Mouse (Mus musculus) intestine, embryonic 16.5 days (tissue): Measurements from ENCODE around the gene Gmppa. TPM values are rescaled to one million over a fixed set of nuclear protein-coding genes. Genes with fewer than 3 reads are reported as not detected.

ENCODE experiments used
- ATAC-seq: fragments of 200-750 bp; cut with Nextera tagmentation; 2 replicates; pipeline ENCODE4 v1.8.0; 2017; ENCODE audit warnings: moderate TSS enrichment, moderate library complexity
- H3K27ac ChIP-seq: fragments of 300-500 bp; sonication (generic); 2 replicates; pipeline ENCODE4 v1.5.1; 2014; ENCODE audit warnings: mild to moderate bottlenecking, low read length
- H3K27me3 ChIP-seq: fragments of 300-500 bp; sonication (generic); replicated peaks from 2 replicates; pipeline ENCODE4 v1.6.1; 2014; ENCODE audit warnings: low read length, control low read depth, mixed read lengths; ENCODE audit not compliant: control insufficient read depth, insufficient read depth
- H3K36me3 ChIP-seq: fragments of 300-500 bp; sonication (generic); 2 replicates; pipeline ENCODE4 v1.6.1; 2014; ENCODE audit warnings: low read length, control low read depth; ENCODE audit not compliant: control insufficient read depth, insufficient read depth
- H3K4me1 ChIP-seq: fragments of 300-500 bp; sonication (generic); 2 replicates; pipeline ENCODE4 v1.6.1; 2014; ENCODE audit warnings: low read length, control low read depth, mixed read lengths; ENCODE audit not compliant: control insufficient read depth, insufficient read depth
- H3K4me2 ChIP-seq: fragments of 300-500 bp; sonication (generic); 2 replicates; pipeline ENCODE4 v1.6.1; 2014; ENCODE audit warnings: low read depth, low read length, control low read depth
- H3K4me3 ChIP-seq: fragments of 300-500 bp; sonication (generic); 2 replicates; pipeline ENCODE4 v1.5.1; 2014; ENCODE audit warnings: mild to moderate bottlenecking, low read length
- H3K9ac ChIP-seq: fragments of 300-500 bp; sonication (generic); 2 replicates; pipeline ENCODE4 v1.6.1; 2014; ENCODE audit warnings: low read depth, low read length
- H3K9me3 ChIP-seq: fragments of 300-500 bp; sonication (generic); 2 replicates; pipeline ENCODE4 v1.6.1; 2016; ENCODE audit warnings: low read length, control low read depth; ENCODE audit not compliant: control insufficient read depth
- WGBS: fragments of 180-500 bp; shearing (Covaris S2); extraction: QIAGEN DNeasy Blood & Tissue Kit; methylation state at CpG from one replicate; pipeline ENCODE4 v1.1.7; 2014; 5-methylcytosine and 5-hydroxymethylcytosine counted together
- polyA plus RNA-seq: library from polyadenylated mRNA; unstranded; fragments of >200 nt; fragmentation: Nextera tagmentation; extraction: Ambion mirVana; gene quantifications from 2 replicates; pipeline ENCODE4 v1.2.1, GENCODE M21; 2015

Gmppa gene
- polyA plus RNA-seq, 1 experiment from 2014 or later, result 134 TPM

DNA sequence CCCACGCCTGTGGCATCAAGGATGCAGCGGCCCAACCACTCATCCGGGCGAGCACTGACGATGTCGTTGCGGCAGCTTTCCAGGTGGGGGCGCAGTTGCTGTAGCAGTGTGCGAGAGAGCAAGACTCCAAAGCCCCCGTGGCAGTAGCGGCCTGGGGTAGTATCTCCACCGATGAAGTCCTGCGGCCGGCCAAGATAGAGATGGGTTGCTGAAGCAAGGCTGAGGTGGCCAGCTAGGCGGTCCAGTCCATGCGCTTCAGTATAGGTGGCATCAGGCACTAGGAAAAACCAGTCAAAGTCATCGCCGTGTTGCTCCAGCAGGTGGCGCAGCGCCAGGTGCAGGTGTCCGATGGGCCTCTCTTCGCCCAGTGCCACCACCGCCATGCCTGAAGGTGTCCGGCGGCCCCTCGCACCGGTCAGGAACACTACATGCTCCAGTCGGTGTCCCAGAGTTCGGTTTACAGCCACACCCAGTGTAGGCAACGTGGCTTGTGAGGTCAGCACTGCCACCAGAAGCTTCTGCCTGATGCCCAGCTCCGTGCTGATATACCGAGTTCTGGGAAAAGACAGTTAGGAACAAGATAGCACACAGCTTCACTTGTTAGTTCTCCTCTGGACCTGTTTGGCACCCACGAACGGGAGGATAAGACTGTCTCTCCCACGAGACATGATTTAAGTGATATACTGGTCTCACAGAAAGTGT, 41.7 kb downstream of the Gmppa start:
- Histone ChIP-seq H3K27ac (no peak overlapping the region), H3K9me3 (no peaks in the 10 kb centered on the region), H3K36me3 (peaks cover 23% of the 10 kb centered on the region), H3K4me3 (peak overlapping the region; percentile 21), H3K9ac (no peak overlapping the region), H3K4me2 (peak overlapping the region; percentile 79), H3K27me3 (peaks cover 7% of the 10 kb centered on the region), H3K4me1 (peaks cover 22% of the 10 kb centered on the region)
- no peak for ATAC-seq
- 15% methylated on average over 35 of the region's 35 CpGs for WGBS

DNA sequence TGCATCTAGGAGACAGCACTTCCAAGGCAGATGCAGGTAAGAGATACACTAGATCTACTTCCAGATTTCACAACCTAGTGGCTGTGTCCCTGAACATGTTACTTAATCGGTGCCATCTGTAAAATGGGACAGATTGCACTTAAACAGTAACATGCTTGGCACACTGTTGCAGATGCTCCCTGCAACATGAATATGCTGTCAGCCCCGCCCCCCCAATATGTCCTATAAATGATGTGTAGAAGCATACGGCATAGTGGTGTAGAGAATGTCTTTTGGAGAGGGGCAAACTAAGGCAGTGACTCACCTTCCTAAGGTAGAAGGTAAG, 42.2 kb downstream of the Gmppa start:
- Histone ChIP-seq H3K27me3 (peaks cover 12% of the 10 kb centered on the region), H3K4me3 (peak overlapping the region; percentile 85), H3K9me3 (no peaks in the 10 kb centered on the region), H3K9ac (0 out of 2 replicates have a peak overlapping the region, but pooled peaks have one; percentile 83), H3K27ac (no peak overlapping the region), H3K36me3 (peaks cover 23% of the 10 kb centered on the region), H3K4me2 (peak overlapping the region; percentile 79), H3K4me1 (peaks cover 22% of the 10 kb centered on the region)
- ATAC-seq, result no peak
- WGBS, result 50% methylated on average over 3 of the region's 3 CpGs

DNA sequence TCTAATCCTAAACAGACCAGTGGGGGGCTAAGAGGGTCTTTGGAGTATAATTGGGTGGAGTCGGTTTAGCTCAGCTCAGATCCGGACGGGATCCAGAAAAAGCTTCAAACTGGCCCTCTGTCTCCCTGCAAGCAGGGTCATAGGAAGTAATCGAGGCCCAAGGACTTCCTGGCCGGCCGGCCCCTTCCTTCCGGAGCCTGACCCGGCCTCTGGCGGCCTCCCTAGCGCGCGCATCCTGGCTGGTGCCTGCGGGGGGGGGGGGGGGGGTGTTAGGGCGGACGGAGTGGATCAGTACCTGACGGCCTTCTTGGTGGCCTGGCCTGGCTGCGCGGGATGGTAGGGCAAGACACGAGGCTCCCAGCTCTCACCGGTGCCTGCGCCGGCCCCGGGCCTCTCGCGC, 42.8 kb downstream of the Gmppa start:
- Histone ChIP-seq H3K4me3 (peak overlapping the region; percentile 85), H3K9me3 (no peaks in the 10 kb centered on the region), H3K27ac (peak overlapping the region; percentile 83), H3K9ac (peak overlapping the region; percentile 83), H3K27me3 (peaks cover 18% of the 10 kb centered on the region), H3K4me1 (peaks cover 22% of the 10 kb centered on the region), H3K4me2 (peak overlapping the region; percentile 79), H3K36me3 (peaks cover 23% of the 10 kb centered on the region)
- WGBS, result under 1% methylated on average over 22 of the region's 25 CpGs
- no peak; the same call in 1 of the 2 replicates for ATAC-seq

DNA sequence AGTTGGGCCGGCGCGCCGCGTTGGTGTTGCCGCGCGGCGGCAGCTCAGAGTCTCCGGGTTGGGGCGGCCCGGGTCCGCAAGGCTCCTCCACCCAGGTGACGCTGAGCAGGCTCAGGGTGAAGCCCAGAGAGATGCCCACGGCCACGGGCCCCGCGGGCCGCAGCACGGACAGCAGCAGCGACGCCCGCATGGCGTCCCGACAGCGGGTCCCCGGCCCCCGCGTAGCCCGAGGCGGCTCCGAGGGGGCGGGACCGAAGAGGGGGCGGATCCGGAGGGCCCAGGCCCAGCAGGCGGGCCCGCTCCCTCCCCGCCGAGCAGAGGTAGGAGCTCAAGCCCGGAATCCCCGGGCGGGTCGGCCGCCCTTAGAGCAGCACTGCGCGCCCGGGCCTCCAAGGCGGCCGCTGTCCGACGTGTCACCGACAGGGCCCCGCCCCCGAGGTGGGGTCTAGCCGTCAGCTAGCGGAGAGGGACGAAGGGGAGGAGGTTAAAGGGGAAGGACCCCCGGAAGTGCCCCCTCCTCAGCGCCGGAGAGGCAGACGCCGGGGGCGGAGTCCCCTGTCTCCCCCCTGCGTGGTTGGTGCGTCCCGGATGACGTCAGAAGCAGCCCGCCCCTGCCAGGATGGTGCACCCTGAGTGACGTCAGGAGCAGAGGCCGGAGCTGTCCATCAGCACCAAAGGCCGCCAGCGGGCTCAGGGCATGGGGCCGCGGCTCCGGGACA, 43.3 kb downstream of the Gmppa start, which contains the start of the genes Chpf and Tmem198:
Chpf (minus strand) TSS at position 392 of the 719 bp plus-strand sequence.
Tmem198 (plus strand) TSS at position 617 of the 719 bp plus-strand sequence.
- peaks cover 19% of the 10 kb centered on the region for H3K27me3 ChIP-seq
- WGBS, result under 1% methylated on average over 70 of the region's 76 CpGs
- peak within 1 kb of the TSS; percentile 83 for H3K9ac ChIP-seq
- peaks cover 22% of the 10 kb centered on the region for H3K4me1 ChIP-seq
- H3K4me3 ChIP-seq, result peak within 1 kb of the TSS; percentile 85
- H3K9me3 ChIP-seq, result no peaks in the 10 kb centered on the region
- peaks cover 18% of the 10 kb centered on the region for H3K36me3 ChIP-seq
- peak within 1 kb of the TSS; percentile 83 for H3K27ac ChIP-seq
- peak; percentile 96 for ATAC-seq
- H3K4me2 ChIP-seq, result peak within 1 kb of the TSS; percentile 79

DNA sequence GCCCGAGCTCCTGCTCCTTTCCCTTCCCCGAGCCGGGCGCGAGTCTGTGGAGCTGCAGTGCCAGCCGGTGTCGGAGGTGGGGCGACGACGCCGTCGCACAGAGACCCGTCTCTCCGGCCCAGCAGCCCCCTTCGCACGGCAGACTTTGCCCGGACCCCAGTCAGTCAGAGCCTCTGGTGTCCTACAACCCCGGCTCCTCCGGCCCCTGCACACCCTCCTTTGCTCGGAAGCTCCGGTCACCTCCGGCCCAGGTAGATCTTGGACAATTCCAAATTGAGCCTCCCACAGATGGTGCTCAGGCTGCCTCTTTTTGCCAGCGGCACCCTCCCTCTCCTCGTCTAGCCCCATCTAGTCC, 43.9 kb downstream of the Gmppa start:
- Histone ChIP-seq H3K4me3 (peak overlapping the region; percentile 85), H3K9me3 (no peaks in the 10 kb centered on the region)
- WGBS, result 1% methylated on average over 23 of the region's 24 CpGs

DNA sequence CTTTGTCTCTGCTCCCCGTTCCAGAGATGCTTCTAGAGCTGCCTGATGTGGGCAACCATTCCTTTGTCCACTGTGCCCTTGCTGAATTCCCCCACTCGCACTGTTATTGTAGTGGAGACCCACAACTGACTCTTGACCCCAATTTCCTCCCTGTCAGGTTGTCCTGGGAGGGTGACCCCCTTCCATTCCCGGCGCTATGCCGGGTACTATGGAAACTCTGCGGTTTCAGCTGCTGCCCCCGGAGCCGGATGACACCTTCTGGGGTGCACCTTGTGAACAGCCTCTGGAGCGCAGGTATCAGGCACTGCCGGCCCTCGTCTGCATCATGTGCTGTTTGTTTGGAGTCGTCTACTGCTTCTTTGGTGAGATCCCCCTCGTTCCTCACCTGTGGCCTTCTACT, 44.3 kb downstream of the Gmppa start:
- peaks cover 8% of the 10 kb centered on the region for H3K36me3 ChIP-seq
- H3K4me3 ChIP-seq, result peak overlapping the region; percentile 85
- peaks cover 22% of the 10 kb centered on the region for H3K4me1 ChIP-seq
- 16% methylated on average over 13 of the region's 13 CpGs for WGBS
- no peak overlapping the region for H3K27ac ChIP-seq
- peak overlapping the region; percentile 53; the same call in 1 of the 2 replicates for H3K9ac ChIP-seq
- peaks cover 24% of the 10 kb centered on the region for H3K27me3 ChIP-seq
- no peaks in the 10 kb centered on the region for H3K9me3 ChIP-seq
- H3K4me2 ChIP-seq, result peak overlapping the region; percentile 79
- no peak for ATAC-seq

More for the DNA sequence above, 43.9 kb downstream of the Gmppa start:
- peaks cover 21% of the 10 kb centered on the region for H3K27me3 ChIP-seq
- ATAC-seq, result no peak; the same call in 1 of the 2 replicates
- peaks cover 13% of the 10 kb centered on the region for H3K36me3 ChIP-seq
- peak overlapping the region; percentile 79 for H3K4me2 ChIP-seq
- no peak overlapping the region for H3K27ac ChIP-seq
- H3K9ac ChIP-seq, result peak overlapping the region; percentile 53
- H3K4me1 ChIP-seq, result peaks cover 22% of the 10 kb centered on the region

DNA sequence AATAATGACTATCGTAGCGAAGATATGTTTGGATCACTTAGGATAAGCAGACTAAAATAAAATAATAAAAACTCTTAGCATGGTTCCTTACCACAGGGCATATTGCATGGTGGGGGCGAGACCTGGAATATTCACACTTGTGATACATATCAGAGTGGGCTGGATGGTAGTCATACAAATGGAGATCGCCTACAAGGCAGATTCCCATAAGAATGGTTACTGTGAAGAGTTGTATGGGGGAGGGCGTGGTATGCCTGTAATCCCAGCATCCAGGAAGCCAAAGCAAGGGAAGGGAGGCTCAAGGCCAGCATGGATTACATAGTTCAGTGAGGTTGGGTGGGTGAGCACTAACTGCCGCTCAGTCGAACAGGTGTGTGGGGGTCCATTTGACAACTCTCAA, 45.0 kb downstream of the Gmppa start:
- 85% methylated on average over 7 of the region's 7 CpGs for WGBS
- Histone ChIP-seq H3K9me3 (no peaks in the 10 kb centered on the region), H3K36me3 (peaks cover 2% of the 10 kb centered on the region; the same call in 1 of the 2 replicates), H3K9ac (no peak overlapping the region), H3K27me3 (peaks cover 31% of the 10 kb centered on the region), H3K27ac (no peak overlapping the region), H3K4me3 (no peak overlapping the region), H3K4me2 (no peak overlapping the region), H3K4me1 (peaks cover 22% of the 10 kb centered on the region)
- no peak for ATAC-seq

DNA sequence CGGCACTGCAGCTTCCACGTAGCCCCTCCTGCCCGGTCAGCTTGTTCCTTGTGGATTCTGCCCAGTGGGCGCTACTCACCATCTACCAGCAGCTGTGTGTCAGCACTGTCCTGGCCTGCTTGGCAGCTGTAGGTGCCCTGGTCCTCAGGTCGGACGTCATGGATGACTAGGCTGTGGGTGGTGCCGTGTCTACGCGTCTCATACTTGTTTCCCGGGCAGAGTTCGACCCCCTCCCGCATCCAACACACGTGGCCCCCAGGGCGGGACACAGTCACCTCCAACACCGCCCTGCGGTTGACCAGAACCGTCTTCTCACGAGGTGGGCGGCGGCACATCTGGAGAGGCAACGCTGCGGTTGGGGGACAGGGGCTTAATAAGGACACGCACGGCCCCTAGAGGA, 50.8 kb downstream of the Gmppa start:
- no peak for ATAC-seq
- H3K27me3 ChIP-seq, result peaks cover 42% of the 10 kb centered on the region
- H3K4me3 ChIP-seq, result peak overlapping the region; percentile 62
- H3K27ac ChIP-seq, result no peak overlapping the region
- peaks cover 15% of the 10 kb centered on the region for H3K4me1 ChIP-seq
- peak overlapping the region; percentile 89 for H3K4me2 ChIP-seq
- H3K9ac ChIP-seq, result 0 out of 2 replicates have a peak overlapping the region, but pooled peaks have one; percentile 59
- 11% methylated on average over 24 of the region's 24 CpGs for WGBS
- no peaks in the 10 kb centered on the region for H3K9me3 ChIP-seq
- peaks cover 1% of the 10 kb centered on the region; the same call in 1 of the 2 replicates for H3K36me3 ChIP-seq

DNA sequence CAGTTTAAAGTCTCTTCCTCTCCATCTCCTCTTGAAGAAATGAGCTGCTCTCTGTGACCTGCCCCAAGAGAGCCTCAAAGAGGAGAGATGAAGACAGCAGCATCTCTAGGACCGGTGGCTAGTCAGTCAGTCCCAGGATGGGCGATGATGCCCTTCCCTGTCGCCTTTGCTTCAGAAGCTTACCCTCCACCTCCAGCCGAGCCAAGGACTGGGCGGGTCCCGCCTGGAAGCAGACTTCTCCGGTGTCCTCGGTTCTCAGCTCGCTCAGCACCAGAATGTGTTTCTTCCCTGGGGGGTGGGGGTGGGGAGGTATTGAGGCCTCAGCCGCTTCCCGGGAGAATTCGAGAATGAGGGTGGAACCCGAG, 51.3 kb downstream of the Gmppa start:
- ATAC-seq, result peak; percentile 30
- Histone ChIP-seq H3K4me3 (peak overlapping the region; percentile 62), H3K9ac (peak overlapping the region; percentile 59), H3K27ac (no peak overlapping the region), H3K9me3 (no peaks in the 10 kb centered on the region), H3K4me1 (peaks cover 15% of the 10 kb centered on the region), H3K4me2 (peak overlapping the region; percentile 89), H3K27me3 (peaks cover 42% of the 10 kb centered on the region), H3K36me3 (peaks cover 5% of the 10 kb centered on the region; the same call in 1 of the 2 replicates)
- 4% methylated on average over 13 of the region's 13 CpGs for WGBS
